Mouse (Mus musculus) lung, adult 2 months (tissue): ENCODE results near the gene Hvcn1. TPM values are rescaled to one million over a fixed set of nuclear protein-coding genes. Genes with fewer than 3 reads are reported as not detected.

Experiments used
- DNase-seq: peaks from one replicate; pipeline ENCODE4 v3.0.0; 2022
- H3K4me1 ChIP-seq: fragments of 200-500 bp; 2 replicates; pipeline ENCODE4 v1.6.1; 2011; ENCODE audit warnings: low read length; ENCODE audit not compliant: control insufficient read depth, insufficient read depth
- H3K4me3 ChIP-seq: fragments of 200-500 bp; replicated peaks from 2 replicates; pipeline ENCODE3; 2011; ENCODE audit warnings: low read depth, mild to moderate bottlenecking, control low read depth, low read length; ENCODE audit errors: extremely low read depth
- CTCF ChIP-seq: fragments of 200-500 bp; IDR thresholded peaks from 2 replicates; pipeline ENCODE4 v1.5.1; 2011; ENCODE audit warnings: mild to moderate bottlenecking, low read length, control low read depth; ENCODE audit not compliant: insufficient read depth
- POLR2A ChIP-seq: fragments of 200-500 bp; IDR thresholded peaks from 2 replicates; pipeline ENCODE4 v1.6.1; 2011; ENCODE audit warnings: low read depth, mild to moderate bottlenecking, control low read depth, low read length, borderline replicate concordance; ENCODE audit errors: extremely low read depth
- WGBS: fragments of 180-500 bp; shearing (Covaris S2); methylation state at CpG from one replicate; pipeline ENCODE4 v1.1.7; 2018; 5-methylcytosine and 5-hydroxymethylcytosine counted together
- polyA plus RNA-seq: library from polyadenylated mRNA; depleted of rRNA; stranded (reverse); fragments of >200 nt; gene quantifications from 2 replicates; pipeline ENCODE4 v1.2.3, GENCODE M21; 2012; rRNA removed

Gene Hvcn1
- polyA plus RNA-seq, 1 experiment, result 21.9 TPM

- H3K4me1 ChIP-seq, result peaks cover 14% of the 10 kb centered on the region
- DNase-seq, result no peak
- no peak overlapping the region for H3K4me3 ChIP-seq
- TF ChIP-seq CTCF (no peak), POLR2A (no peak)
- WGBS, result 80% methylated on average over 4 of the region's 4 CpGs
Observed at GRCm38 (mm10) chr5:122287026-122287425, 80.4 kb downstream of the Hvcn1 start.

GRCm38 (mm10) chr5:122288147-122288811 is 81.7 kb downstream of the Hvcn1 start:
- Histone ChIP-seq H3K4me3 (no peak overlapping the region), H3K4me1 (peaks cover 14% of the 10 kb centered on the region)
- 29% methylated on average over 4 of the region's 4 CpGs for WGBS
- no peak for DNase-seq
- no peak for TF ChIP-seq POLR2A
- no peak for TF ChIP-seq CTCF

GRCm38 (mm10) chr5:122291149-122291548 is 84.5 kb downstream of the Hvcn1 start:
- Histone ChIP-seq H3K4me1 (peaks cover 19% of the 10 kb centered on the region), H3K4me3 (no peak overlapping the region)
- DNase-seq, result no peak
- TF ChIP-seq CTCF, result no peak
- no peak for TF ChIP-seq POLR2A
- 59% methylated on average over 6 of the region's 6 CpGs for WGBS

Other genes starting within 250 kb of the Hvcn1 start
- 5.6 and 6.4 TPM in 2 replicates for gene Cux2, start 156.7 kb upstream of the Hvcn1 start, polyA plus RNA-seq
- 0.37 TPM in 1 of 2 replicates, not detected in the other for gene Myl2, start 105.9 kb upstream of the Hvcn1 start, polyA plus RNA-seq
- gene Ccdc63, start 66.0 kb upstream of the Hvcn1 start, polyA plus RNA-seq, result 0.14 and 0.27 TPM in 2 replicates
- gene Ppp1cc, start 48.5 kb upstream of the Hvcn1 start, polyA plus RNA-seq, result 67.6 and 81.1 TPM in 2 replicates
- gene Tctn1, start 57.7 kb downstream of the Hvcn1 start, polyA plus RNA-seq, result 29.8 and 33.2 TPM in 2 replicates
- gene Pptc7, start 77.6 kb downstream of the Hvcn1 start, polyA plus RNA-seq, result 30.4 and 35.3 TPM in 2 replicates
- gene Rad9b, start 147.4 kb downstream of the Hvcn1 start, polyA plus RNA-seq, result 2.6 and 2.9 TPM in 2 replicates
- 29.8 and 58.1 TPM in 2 replicates for gene Vps29, start 147.6 kb downstream of the Hvcn1 start, polyA plus RNA-seq
- gene Gpn3, start 165.1 kb downstream of the Hvcn1 start, polyA plus RNA-seq, result 42.4 and 57.6 TPM in 2 replicates
- gene Fam216a, start 165.6 kb downstream of the Hvcn1 start, polyA plus RNA-seq, result 18.9 and 22.5 TPM in 2 replicates
- 114 and 144 TPM in 2 replicates for gene Arpc3, start 185.1 kb downstream of the Hvcn1 start, polyA plus RNA-seq
- gene Anapc7, start 214.9 kb downstream of the Hvcn1 start, polyA plus RNA-seq, result 17.9 and 20.5 TPM in 2 replicates